Mouse (Mus musculus) adrenal gland, postnatal 10 days (tissue): ENCODE results near the gene Tbc1d22a. TPM values are rescaled to one million over a fixed set of nuclear protein-coding genes. Genes with fewer than 3 reads are reported as not detected.

Source experiments
- DNase-seq: peaks from one replicate; pipeline ENCODE4 v3.0.0; 2021; ENCODE audit warnings: mixed read lengths
- total RNA-seq, 2 experiments: library from RNA; stranded (reverse); gene quantifications; 2 replicates each; pipeline ENCODE4 v1.2.3; 2021

The Tbc1d22a gene
- total RNA-seq, 2 experiments from 2014 or later, result 26.2 to 31.6 TPM

DNA sequence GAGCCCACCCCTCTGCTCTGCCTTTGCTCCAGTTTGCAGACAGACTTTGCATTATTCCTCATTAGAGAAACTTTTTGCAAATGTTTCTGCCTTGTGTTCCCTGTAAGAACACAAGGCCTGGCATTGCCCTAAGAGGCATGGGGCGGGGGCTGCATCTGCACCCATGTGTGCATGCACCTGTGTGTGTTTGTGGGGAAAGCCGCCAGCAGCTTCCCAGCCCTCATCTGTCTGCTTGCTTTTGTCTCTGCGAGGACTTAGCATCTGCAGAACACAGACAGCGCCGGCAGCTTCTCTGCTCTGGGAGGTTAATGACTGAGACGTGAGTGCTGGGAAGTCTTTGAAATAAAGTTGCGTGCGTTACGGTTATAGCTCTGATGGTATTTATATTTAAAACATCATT, 120.5 kb downstream of the Tbc1d22a start:
- no peak for DNase-seq

DNA sequence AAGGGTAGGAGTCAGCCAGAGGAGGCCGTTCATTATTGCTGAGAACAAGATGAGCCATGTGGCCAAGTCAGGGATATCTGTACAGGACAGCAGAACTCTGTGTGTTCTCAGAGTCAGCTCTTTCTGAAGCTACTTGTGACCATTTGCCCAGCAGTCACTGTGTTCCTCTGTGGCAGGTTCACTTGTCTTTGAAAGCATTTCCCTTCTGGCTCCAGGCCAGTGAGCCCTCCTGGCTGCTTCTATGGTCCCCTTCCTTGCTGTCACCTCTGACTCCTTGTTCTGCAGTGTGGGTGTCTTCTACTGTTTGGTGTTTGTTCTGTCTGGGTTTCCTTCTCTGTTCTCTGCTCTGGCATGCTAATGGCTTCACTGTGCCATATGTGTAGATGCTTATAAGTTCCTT, 121.5 kb downstream of the Tbc1d22a start:
- no peak for DNase-seq

DNA sequence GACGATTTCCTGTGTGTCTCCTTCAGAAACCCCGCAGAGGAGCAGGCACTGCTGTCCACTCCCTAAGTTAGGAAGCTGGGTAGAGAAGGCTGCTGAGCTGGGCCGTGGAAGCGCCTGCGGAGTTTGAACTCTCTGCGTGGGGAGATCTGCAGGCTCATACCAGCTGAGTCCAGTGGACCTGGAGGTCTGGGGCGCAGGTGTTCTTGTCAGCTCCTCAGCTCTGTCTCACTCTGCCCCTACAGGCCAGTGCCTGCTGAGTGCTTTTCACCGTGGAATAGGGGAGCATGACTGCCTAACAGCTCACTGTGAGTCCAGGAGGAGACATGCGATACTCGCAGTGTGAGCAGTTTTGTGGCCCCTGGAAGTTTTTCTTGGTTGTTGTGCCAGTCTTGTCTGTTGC, 123.5 kb downstream of the Tbc1d22a start:
- no peak for DNase-seq

DNA sequence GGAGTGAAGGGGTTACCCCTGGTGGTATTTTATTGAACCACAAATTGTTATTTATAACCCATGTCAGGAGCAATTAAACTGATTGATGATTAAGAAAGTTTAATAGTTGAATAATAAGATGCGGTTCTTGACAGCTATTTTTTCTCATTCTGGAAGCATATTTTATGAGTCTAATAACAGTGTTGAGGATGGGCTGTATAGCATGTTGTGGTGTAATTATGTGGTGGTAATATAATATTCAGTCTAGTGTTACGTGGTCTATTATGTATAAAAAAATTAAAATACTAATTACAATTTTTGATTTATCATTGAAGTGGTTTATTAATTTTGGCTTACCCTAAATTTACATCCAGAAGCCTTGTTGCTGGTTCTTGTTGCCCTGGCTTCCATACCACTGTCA, 125.5 kb downstream of the Tbc1d22a start:
- DNase-seq, result no peak

DNA sequence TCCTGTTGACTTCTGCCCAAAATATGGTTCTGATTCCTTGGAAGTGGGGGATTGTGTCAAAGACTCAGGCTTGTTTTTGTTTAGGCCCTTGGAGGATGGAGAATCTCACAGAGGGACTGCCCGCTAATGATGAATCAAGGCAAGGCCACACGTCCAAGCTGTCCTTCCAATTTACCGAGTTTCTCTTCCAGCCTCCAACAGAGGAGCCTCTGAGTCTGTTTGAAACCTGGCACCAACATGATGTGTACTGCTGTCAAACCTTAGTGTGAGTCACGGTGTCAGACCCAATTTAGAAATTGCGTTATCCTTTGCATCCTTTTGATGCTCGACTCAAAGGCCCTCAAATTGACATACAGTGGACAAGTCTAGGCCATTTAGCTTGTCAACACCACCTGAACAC, 126.5 kb downstream of the Tbc1d22a start:
- peak; percentile 15 for DNase-seq

DNA sequence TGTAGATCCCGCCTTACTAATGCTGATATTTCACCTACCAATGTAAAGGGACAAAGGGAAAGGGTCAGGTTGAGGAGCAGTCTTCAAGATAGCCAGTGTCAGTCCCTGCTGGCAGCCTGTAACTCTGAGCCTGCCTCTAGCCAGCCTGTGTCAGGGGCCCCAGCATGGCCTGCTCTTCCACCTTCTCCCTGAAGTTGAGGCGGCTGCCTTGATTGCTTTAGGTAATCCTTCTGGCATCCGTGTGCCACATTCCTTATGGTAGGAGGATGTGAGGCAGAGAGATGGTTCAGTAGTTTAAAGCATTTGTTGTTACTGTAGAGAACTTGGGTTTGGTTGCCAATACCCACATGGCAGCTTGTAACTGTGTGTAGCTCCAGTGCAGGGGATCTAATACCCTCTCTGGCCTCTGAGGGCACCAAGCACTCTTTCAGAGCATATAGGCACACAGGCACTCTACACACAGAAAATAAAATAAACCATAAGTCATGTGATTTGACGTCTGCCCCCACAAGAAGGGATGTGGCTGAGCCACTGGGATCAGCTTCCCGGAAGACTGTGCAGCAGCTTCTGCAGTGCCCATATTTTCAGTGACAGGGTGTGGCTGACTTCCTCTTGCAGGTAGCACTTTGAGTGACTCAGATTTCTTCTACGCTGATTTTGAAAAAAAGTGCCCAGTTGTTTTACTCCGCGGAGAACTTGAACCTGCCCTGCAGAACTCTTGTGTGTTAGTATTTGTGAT, 128.5 kb downstream of the Tbc1d22a start:
- no peak for DNase-seq

DNA sequence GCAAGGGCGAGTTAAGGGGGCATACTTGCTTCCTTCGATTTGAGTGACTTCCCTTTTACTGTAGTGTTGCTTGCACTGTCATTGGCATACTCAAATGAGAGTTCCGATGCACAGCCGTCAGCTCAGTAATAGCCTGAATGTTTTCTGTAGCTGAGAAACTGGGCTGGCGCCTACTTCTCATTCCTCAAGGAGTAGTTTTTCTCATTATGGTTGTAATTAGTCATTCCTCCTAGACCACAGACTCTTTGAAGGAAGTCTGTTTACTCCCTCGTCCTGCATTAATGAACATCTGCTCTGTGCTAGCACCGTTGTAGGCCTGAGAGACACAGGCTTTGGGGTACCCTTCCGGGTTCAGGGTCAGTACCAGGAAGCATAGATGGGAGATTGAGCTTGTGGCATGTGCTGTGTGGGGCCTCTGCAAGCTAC, 130.7 kb downstream of the Tbc1d22a start:
- DNase-seq, result no peak

DNA sequence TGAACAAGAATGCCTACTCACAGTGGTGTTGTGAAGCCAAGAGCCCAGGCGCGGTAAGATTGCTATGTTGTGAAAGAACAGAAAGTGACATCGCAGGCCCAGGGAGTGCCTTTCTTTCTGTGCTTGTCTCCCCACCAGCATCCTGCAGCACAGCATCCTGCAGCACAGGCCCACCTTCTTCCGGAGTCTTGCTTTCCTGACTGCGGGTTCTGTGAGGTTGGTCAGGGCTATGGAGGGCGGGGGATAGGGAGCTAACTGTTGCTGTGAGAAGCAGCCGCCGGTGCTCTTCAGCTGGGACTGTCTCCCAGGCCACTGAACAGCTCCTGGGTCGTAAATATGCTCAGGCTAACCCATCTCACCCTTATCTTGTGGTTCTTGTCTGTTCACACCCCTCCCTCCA, 131.6 kb downstream of the Tbc1d22a start:
- no peak for DNase-seq

DNA sequence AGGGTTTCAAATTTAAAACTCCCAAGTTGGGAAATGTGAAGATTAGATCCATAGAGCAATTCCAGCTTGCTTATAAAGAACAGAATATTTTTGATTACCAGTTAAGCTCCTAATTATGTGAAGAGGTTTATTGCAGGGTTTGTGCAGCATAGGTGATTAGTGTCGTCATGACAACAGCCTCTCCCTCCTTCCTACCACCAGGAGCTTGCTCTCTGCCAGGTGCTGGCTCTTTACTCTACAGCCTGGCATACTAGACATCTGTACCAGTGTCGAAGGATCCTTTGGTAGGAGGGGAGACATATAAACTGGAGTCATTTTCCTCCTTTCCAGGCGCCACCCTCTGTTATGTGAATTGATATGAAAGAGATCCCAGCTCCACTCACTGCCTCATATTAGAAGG, 132.3 kb downstream of the Tbc1d22a start:
- no peak for DNase-seq

DNA sequence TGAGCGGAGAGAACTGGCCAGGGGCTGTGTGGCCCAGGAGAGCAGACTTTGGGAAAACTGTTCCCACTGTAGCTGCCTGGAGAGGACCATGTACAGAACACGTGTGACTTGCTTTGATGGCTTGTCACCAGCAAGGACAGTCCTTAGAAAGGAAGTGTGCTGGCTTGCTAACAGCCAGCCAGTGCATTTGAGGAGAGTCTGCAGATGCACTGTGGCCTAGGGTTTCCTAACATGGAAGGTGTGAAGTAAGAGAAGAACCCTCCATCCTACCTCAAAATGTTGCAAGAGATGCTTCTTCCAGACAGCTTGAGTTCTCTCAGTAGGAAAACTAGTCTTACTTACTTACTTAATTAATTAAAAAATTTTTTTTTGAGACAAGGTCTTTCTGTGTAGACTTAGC, 140.7 kb downstream of the Tbc1d22a start:
- no peak for DNase-seq

DNA sequence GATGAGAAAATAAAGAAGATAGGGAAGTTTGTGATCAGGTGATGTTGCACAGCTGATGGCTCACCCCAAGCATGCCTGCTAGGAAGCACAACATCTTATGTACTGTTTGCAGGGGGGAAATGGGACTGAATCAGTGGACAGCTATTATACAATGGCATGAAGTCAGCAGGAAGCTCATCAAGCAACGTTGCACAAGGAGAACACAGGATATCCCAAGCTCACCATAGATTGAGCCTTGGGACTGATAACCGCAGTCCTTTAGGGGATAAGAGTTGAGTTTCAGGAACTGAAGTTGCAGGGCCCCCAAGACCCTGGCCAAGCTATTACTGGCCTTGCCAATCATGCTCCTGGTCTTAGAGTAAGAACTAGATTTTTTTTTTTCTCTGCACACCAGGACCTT, 141.6 kb downstream of the Tbc1d22a start:
- DNase-seq, result no peak

DNA sequence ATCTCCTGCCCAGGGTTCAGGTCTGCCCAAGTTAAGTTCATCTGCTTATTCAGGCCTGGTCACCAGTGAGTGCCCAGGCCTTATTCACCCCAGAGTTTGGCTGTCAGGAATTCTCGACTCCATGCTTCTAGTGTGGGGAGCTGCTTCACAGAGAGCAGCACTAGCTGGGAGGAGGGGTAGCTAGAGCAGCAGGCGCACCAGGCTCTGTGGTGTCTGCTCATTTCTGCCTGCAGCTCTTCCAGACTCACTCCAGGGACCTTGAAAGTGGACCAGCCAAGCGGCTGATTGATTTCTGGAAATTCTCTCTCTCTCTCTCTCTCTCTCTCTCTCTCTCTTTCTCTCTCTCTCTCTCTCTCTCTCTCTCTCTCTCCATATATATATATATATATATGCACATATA, 146.1 kb downstream of the Tbc1d22a start:
- no peak for DNase-seq

DNA sequence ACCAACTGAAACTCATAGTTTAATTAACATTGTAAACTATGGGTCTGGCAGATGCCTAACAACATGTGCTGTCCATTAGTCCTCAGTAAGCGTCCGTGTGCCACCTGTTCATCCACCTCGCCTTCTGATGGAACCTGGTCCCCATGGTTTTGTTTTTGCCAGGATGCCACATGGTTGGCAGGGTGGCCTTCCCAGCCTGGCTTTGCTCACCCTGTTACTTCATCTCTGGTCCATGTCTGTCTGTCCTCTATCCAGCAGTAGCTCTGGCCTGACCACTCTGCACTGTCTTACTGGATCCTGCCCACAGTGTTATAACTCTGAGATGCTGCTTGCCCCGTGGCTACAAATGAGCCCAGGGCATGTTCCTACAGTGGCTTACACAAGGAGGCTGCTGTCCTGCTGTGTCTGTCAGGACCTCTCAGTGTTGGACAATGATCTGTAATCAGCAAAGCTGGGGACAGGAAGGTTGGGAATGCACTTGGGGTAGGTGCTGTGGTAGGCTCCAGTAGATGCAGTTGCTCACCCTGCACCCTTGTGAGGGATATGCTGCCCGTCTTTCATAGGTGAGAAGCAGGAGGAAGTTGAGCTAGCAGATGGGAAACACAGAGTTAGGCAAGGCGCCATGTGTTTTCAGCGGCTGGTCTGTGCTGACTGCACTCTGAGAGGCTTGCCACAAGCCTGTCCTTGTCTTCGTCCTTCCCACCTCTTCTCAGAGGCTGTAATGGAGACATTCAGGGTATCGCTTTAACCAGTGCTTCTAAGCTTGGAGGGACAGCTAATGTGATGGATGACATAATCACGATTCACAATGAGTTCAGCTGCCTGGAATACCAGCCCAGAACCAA, 148.3 kb downstream of the Tbc1d22a start:
- peak; percentile 27 for DNase-seq

DNA sequence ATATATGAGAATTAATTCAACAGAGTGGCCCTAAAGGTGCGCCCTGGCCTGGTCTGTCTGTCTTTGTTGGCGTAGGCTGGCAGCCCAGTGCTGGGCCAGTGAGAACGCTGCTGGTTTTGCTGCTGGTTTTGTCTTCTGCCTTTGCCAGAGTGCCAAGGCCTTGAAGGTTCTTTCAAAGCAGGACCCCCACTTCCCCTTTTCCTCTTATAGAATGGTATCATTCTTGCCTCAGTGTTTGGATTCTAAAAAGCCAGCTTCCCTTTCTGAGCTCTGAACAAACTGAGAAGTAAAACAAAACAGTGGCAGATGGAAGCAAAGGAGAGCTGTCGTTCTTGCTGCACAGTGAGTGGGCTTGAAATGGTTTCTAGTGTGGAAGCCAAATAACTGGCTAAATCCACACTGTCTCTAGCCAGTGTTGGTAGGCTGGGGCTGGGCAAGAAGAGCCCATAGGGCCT, 149.6 kb downstream of the Tbc1d22a start:
- no peak for DNase-seq

DNA sequence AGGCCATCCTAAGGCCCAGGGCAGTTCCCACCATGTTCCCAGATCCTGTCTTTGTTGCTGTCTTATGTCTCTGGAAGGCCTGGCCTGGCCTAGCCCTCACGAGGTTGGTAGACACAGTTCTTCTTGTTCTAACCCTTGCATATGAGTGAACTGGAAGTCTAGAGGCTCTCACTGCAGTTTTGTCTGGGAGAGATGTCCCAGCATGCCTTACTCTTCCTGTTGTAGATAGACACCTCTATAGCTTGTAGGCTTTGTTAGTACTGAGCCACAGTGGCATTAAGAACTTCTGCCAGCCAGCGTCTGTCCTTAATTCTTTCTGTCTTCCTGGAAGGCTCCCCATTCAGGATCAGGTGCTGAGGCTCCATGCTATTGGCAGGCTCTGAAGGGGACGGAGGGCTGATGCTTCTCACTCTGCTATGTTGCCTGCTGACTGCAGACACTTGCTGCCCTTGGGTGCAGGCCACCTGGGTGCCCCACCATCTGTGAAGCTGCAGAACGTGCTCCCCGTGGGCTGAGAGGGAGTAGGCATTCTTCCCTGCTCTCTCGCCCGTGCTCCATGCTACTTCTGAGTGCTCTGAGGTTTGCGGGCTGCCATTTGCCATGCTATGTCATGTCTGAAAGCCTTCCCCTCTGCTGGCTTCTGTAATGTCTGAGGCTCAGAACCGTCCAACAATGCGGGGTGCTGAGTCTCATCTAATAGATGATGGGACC, 150.8 kb downstream of the Tbc1d22a start:
- DNase-seq, result no peak

DNA sequence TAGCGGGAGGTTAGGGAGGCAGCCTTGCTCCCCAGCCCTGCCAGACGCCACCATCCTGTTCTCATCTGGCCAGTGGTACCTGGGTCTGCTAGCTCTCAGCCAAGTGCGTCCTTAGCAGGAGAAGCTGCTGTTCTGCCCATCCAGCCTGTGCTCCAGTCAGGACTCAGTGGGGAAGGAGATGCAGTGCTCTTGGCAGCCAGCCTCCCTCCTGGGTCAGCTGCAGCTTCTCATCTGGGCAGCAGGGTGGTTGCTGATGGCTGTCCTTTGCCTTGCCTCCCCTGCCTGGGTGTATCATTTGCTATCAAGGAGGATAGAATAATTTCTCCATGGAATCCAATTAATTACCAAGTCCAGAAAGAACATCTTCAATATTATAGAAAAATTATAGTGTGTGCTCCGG, 152.5 kb downstream of the Tbc1d22a start:
- DNase-seq, result no peak

DNA sequence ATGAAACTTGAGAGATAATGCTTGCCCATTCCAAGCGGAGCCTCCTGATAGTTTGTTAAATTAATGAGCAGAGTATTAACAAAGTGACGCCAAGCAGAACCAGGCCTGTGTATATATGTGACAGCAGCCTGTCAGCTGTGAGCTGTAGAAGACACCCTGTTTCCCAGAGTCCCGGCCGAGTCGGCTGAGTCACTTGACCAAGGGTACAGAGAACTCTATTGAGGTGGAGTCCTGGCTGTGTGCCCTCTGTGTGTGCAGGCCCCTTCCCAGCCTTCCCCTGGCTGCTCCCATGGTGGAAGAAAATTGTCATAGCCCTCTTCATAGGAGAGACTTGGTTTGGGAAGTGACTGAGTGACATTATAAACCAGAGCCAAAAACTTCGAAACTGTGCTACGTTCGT, 153.0 kb downstream of the Tbc1d22a start:
- peak; percentile 20 for DNase-seq

DNA sequence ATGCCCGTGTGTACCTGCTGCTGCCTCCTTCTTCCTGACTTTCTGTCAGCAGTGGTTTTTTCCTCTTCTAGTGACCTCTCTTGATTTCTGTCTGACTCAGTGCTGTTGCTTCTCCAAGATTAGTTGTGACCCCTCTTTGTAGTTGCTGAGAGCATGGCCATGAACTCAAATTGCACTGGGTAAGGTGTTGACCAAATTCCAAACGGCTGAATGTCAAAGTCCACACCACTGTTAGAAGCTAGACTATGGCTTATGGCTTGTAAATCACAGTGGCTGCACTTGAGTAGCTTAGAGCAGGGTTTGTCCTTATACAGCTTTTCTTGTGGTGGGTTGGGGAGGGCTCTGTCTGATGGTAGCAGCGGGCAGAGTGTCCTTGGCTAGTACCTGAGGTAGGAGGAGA, 156.6 kb downstream of the Tbc1d22a start:
- DNase-seq, result no peak

DNA sequence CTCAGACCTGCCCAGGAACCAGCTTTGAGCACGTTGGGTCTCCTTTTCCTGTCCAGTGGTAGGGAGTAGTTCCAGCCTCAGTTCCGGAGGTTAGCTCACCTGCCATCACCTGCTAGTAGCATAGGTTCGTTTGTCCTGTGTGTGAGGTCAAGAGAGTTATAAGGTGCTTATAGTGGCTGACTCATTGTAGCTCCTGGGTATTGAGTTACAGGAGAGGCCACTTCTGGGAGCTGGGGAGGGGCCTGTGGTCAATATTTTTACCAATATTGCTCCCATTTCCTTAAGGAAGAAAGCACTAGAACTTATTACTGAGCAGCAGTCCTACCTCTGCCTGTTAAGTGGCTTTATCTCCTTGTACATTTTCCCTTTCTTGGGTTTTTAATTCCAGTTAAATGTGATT, 161.0 kb downstream of the Tbc1d22a start:
- DNase-seq, result no peak

DNA sequence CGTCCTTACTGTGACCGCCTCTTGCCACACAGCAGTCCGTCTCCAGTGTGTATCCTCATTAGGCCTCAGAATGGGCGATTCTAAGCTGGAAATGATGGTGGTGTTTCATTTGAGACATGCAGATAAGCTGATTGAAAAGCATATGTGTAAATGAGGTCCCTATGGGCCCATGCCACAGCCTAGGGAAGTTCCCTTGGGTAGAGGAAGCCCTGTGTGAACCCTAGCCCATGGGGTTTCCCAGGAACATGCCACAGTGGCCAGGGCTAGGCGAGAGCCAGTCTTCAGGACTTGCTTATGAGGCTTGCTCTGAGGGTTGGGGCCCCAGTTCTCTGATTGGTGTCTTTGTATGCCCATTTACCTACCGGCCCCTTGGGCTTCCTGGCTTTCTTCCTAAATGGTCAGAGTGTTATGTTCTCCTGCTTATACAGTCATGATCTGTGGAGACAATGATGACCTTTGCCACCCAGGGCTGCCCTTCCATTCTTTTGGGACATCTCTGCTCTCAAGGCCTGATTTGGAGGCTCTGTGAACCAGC, 161.7 kb downstream of the Tbc1d22a start:
- no peak for DNase-seq

DNA sequence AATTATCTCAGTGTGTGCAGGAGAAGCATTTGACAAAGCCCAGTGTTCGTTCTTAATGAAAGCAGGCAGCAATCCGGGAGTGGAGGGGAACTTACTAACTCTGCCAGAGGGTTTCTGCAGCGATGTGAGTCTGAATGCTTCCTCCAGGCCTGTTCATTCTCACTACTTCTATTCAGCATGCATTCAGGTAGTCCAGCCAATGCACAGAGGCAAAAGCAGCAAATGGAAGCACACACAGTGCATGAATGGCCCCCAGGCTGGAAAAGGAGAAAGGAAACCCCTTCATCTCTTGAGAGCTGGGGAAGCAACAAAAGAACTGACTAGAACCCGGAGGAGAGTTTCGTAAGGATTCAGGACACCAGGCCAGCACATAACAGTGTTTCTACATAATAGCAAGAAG, 169.0 kb downstream of the Tbc1d22a start:
- no peak for DNase-seq

DNA sequence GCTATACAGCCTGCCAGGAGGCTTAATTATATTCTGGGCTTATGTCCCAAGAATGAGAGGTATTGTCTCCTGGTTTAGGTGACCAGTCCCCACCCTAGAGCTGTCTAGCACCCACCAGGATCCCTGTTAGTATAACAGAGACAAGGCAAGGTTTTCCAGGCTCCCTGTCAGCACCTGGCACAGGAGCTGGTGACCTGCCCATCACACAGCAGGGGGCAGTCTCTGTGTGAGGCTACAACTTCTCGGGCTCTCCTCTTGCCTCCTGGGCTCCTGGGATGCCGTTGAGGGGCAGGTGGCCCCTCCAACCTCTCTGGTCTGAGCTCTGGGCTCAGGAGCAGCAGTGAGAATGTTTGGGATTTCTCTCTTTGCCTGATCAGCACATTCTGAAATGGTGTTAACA, 171.2 kb downstream of the Tbc1d22a start:
- DNase-seq, result no peak

DNA sequence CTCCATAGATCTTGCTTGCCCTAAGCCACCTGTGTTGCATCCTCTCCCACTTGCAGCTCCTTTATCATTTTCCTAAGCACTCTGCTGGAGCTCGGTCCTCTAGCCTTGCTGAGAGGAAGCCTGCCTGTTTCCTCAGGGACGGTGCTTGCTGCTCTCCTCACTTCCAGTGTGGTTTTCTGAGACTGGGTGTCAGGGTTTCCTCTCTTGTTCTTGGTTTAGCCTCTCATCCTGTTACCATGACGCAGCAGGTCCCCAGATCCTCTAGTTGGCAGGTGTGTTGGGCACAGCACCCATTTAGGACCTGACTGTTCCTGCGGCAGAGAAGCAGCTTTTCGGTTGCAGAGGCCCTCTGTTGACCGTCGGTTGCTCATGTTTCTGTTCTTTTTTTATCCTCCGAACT, 172.1 kb downstream of the Tbc1d22a start:
- DNase-seq, result no peak
